Mouse (Mus musculus) myocyte (in vitro differentiated cells): ENCODE measurements around the gene Slc25a39.

ENCODE experiments used
- CEBPB ChIP-seq: IDR thresholded peaks from 2 replicates; pipeline ENCODE4 v1.6.1; 2011; ENCODE audit warnings: mild to moderate bottlenecking, moderate library complexity; ENCODE audit not compliant: poor library complexity, insufficient read depth, severe bottlenecking
- E2F4 ChIP-seq: IDR thresholded peaks from one replicate; pipeline ENCODE4 v1.6.1; 2011; ENCODE audit warnings: mild to moderate bottlenecking, control low read depth, moderate library complexity; ENCODE audit not compliant: insufficient read depth
- MAX ChIP-seq: IDR thresholded peaks from one replicate; pipeline ENCODE4 v1.6.1; 2011; ENCODE audit warnings: low read depth, mild to moderate bottlenecking, control low read depth
- MYOD1 ChIP-seq, 3 experiments: IDR thresholded peaks; one replicate each; pipeline ENCODE4 v1.6.1; 2011; ENCODE audit warnings: control low read depth in 2 of 3, low read depth in 2 of 3, mild to moderate bottlenecking in 2 of 3, moderate library complexity in 1 of 3; ENCODE audit not compliant: insufficient read length in 2 of 3, control insufficient read depth in 1 of 3
- MYOG ChIP-seq, 3 experiments: IDR thresholded peaks; one replicate each; pipeline ENCODE4 v1.6.1; 2011; ENCODE audit warnings: control low read depth in 2 of 3, low read depth in 2 of 3, mild to moderate bottlenecking in 2 of 3; ENCODE audit not compliant: insufficient read length in 2 of 3, control insufficient read depth in 1 of 3, insufficient read depth in 1 of 3
- POLR2A ChIP-seq: IDR thresholded peaks from one replicate; pipeline ENCODE4 v1.6.1; 2011; ENCODE audit warnings: low read depth, mild to moderate bottlenecking, control low read depth, moderate library complexity; ENCODE audit not compliant: insufficient read length
- POLR2AphosphoS2 ChIP-seq: IDR thresholded peaks from one replicate; pipeline ENCODE4 v1.6.1; 2011; ENCODE audit warnings: low read depth, control low read depth; ENCODE audit not compliant: insufficient read length
- REST ChIP-seq: IDR thresholded peaks from one replicate; pipeline ENCODE4 v1.6.1; 2011; ENCODE audit warnings: mild to moderate bottlenecking, control low read depth, moderate library complexity; ENCODE audit not compliant: insufficient read depth, insufficient read length
- SRF ChIP-seq: IDR thresholded peaks from one replicate; pipeline ENCODE4 v1.6.1; 2011; ENCODE audit warnings: low read depth; ENCODE audit not compliant: control insufficient read depth, insufficient read length
- TCF12 ChIP-seq: IDR thresholded peaks from one replicate; pipeline ENCODE4 v1.6.1; 2011; ENCODE audit warnings: mild to moderate bottlenecking, control low read depth; ENCODE audit not compliant: poor library complexity, insufficient read depth, severe bottlenecking
- USF1 ChIP-seq: IDR thresholded peaks from one replicate; pipeline ENCODE4 v1.6.1; 2011; ENCODE audit warnings: low read depth, mild to moderate bottlenecking, control low read depth, moderate library complexity

- TF ChIP-seq POLR2A, result no peak
- TF ChIP-seq MAX, result no peak
- TF ChIP-seq SRF, result no peak
- TF ChIP-seq POLR2AphosphoS2, result no peak
- TF ChIP-seq REST, result no peak
- no peak for TF ChIP-seq E2F4
- no peak for TF ChIP-seq MYOG (IDR thresholded peaks at IDR 0.05; ENCODE audit: control insufficient read depth in 1 of 3, insufficient read depth in 1 of 3, insufficient read length in 2 of 3, low read depth in 2 of 3)
- no peak for TF ChIP-seq TCF12
- no peak for TF ChIP-seq MYOD1 (IDR thresholded peaks at IDR 0.05; ENCODE audit: control insufficient read depth in 1 of 3, insufficient read length in 2 of 3, low read depth in 2 of 3)
- TF ChIP-seq CEBPB, result no peak
- no peak for TF ChIP-seq USF1
Measured at GRCm38 (mm10) chr11:102368347-102368746, 39.4 kb downstream of the Slc25a39 start.
